ENCODE assay signal across 26 mouse cellular contexts in the genomic region with DNA sequence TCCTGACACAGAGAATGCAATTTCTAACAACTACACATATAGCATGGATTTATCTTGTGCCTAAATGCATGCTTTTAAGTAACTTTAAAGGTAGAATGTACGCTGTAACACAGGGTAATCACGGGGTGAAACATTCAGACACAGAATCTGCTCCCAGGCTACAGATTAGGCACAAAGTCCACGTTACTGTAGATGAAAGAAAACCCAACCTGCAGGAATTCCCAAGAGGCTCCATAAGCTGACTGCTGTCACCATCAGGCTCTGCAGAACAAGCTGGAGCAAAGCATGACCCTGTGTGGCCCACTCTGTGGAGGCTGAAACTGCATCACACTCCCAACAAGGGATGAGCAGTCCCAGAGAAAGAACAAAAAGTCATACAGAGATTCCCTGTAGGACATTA. TPM values are rescaled to one million over a fixed set of nuclear protein-coding genes. Genes with fewer than 3 reads are reported as not detected.
DNase-seq lines count a peak whose midpoint lies in the region; ATAC-seq lines count a peak whose summit lies in the region.
"Had no signal": no experiment of that assay in that cellular context is flagged by ENCODE, and none has a peak within 500 bp of the region (broad histone marks: within the 10 kb centered on the region; RNA-seq: fewer than 3 reads in every experiment).

No protein-coding gene starts in this region.

- no peaks in the 10 kb centered on the region; the same call in 1 of the 2 replicates for H3K36me3 ChIP-seq in embryonic facial prominence, embryonic 13.5 days
- H3K36me3 ChIP-seq in embryonic facial prominence, embryonic 10.5 days (replicated peaks): 0 out of 2 replicates have a peak, but pooled peaks cover 6% of the 10 kb centered on the region
- no peaks in the 10 kb centered on the region for H3K36me3 ChIP-seq in kidney, embryonic 16.5 days (ENCODE audit: insufficient read depth, low read length)
- no peaks in the 10 kb centered on the region for H3K36me3 ChIP-seq in lung, embryonic 15.5 days
- H3K36me3 ChIP-seq: hindbrain, embryonic 15.5 days; neural tube, embryonic 12.5 days had no signal

- H3K4me3 ChIP-seq in embryonic facial prominence, embryonic 13.5 days: no peak overlapping the region
- no peak overlapping the region for H3K4me3 ChIP-seq in embryonic facial prominence, embryonic 10.5 days
- no peak overlapping the region for H3K4me3 ChIP-seq in kidney, embryonic 16.5 days (ENCODE audit: low read length)
- H3K4me3 ChIP-seq in lung, embryonic 15.5 days: no peak overlapping the region
- H3K4me3 ChIP-seq: hindbrain, embryonic 10.5 days; hindbrain, embryonic 15.5 days; left cerebral cortex, adult 2 months; neural tube, embryonic 12.5 days had no signal

- no peak overlapping the region for H3K4me2 ChIP-seq in embryonic facial prominence, embryonic 13.5 days
- no peak overlapping the region for H3K4me2 ChIP-seq in kidney, embryonic 16.5 days (replicated peaks; ENCODE audit: low read depth, low read length)
- H3K4me2 ChIP-seq in lung, embryonic 15.5 days: no peak overlapping the region
- H3K4me2 ChIP-seq: hindbrain, embryonic 15.5 days; midbrain, embryonic 11.5 days; neural tube, embryonic 12.5 days had no signal

- no peaks in the 10 kb centered on the region for H3K27me3 ChIP-seq in embryonic facial prominence, embryonic 13.5 days
- no peaks in the 10 kb centered on the region for H3K27me3 ChIP-seq in embryonic facial prominence, embryonic 10.5 days (replicated peaks; ENCODE audit: low read depth, poor library complexity, severe bottlenecking)
- H3K27me3 ChIP-seq in kidney, embryonic 16.5 days (ENCODE audit: insufficient read depth, low read length): no peaks in the 10 kb centered on the region
- no peaks in the 10 kb centered on the region for H3K27me3 ChIP-seq in lung, embryonic 15.5 days
- H3K27me3 ChIP-seq: CH12.LX; hindbrain, embryonic 15.5 days; neural tube, embryonic 12.5 days had no signal

- no peaks in the 10 kb centered on the region for H3K9me3 ChIP-seq in embryonic facial prominence, embryonic 13.5 days
- no peaks in the 10 kb centered on the region for H3K9me3 ChIP-seq in embryonic facial prominence, embryonic 10.5 days
- H3K9me3 ChIP-seq in kidney, embryonic 16.5 days (ENCODE audit: low read length): no peaks in the 10 kb centered on the region
- H3K9me3 ChIP-seq in lung, embryonic 15.5 days: no peaks in the 10 kb centered on the region
- H3K9me3 ChIP-seq: hindbrain, embryonic 10.5 days; hindbrain, embryonic 15.5 days; neural tube, embryonic 12.5 days had no signal

- peaks cover 64% of the 10 kb centered on the region for H3K4me1 ChIP-seq in embryonic facial prominence, embryonic 13.5 days
- peaks cover 42% of the 10 kb centered on the region for H3K4me1 ChIP-seq in embryonic facial prominence, embryonic 10.5 days
- H3K4me1 ChIP-seq in kidney, embryonic 16.5 days (ENCODE audit: insufficient read depth, low read length): peaks cover 36% of the 10 kb centered on the region
- peaks cover 29% of the 10 kb centered on the region for H3K4me1 ChIP-seq in lung, embryonic 15.5 days

- 0 out of 2 replicates have a peak overlapping the region, but pooled peaks have one; percentile 5 for H3K27ac ChIP-seq in embryonic facial prominence, embryonic 13.5 days
- H3K27ac ChIP-seq in embryonic facial prominence, embryonic 10.5 days (replicated peaks): no peak overlapping the region
- H3K27ac ChIP-seq in kidney, embryonic 16.5 days (ENCODE audit: low read length): peak overlapping the region; percentile 89; the same call in 1 of the 2 replicates
- 0 out of 2 replicates have a peak overlapping the region, but pooled peaks have one; percentile 80 for H3K27ac ChIP-seq in lung, embryonic 15.5 days
- H3K27ac ChIP-seq: hindbrain, embryonic 10.5 days; hindbrain, embryonic 15.5 days; left cerebral cortex, adult 2 months; neural tube, embryonic 12.5 days had no signal

- 55% methylated on average over 3 of the region's 3 CpGs for WGBS in embryonic facial prominence, embryonic 13.5 days
- 77% methylated on average over 3 of the region's 3 CpGs for WGBS in embryonic facial prominence, embryonic 10.5 days
- 66% methylated on average over 3 of the region's 3 CpGs for WGBS in kidney, embryonic 16.5 days
- WGBS in lung, embryonic 15.5 days: 72% methylated on average over 3 of the region's 3 CpGs

- no peak for DNase-seq in embryonic facial prominence, embryonic 10.5 days (ENCODE audit: low spot score)
- DNase-seq in kidney, postnatal 4 days: no peak
- no peak for DNase-seq in lung, postnatal 4 days
- DNase-seq in yolk sac, embryonic 10.5 days (ENCODE audit: low spot score): no peak
- DNase-seq: adrenal gland, adult 8-10 months; cerebellum, adult 2 months; cerebellum, postnatal 14 days; gastrocnemius, postnatal 14 days; heart, postnatal 14 days; kidney, postnatal 10 days; lung, adult 2 months; right cerebral cortex, adult 18-20 months had no signal

- ATAC-seq in embryonic facial prominence, embryonic 13.5 days (ENCODE audit: insufficient number of reproducible peaks, insufficient read depth, low FRiP score, low TSS enrichment, low read depth): no peak
- ATAC-seq in kidney, embryonic 16.5 days (ENCODE audit: low FRiP score, low TSS enrichment): no peak
- ATAC-seq in lung, embryonic 15.5 days (ENCODE audit: borderline replicate concordance, extremely low read depth, low FRiP score, low TSS enrichment): no peak
- ATAC-seq: forebrain, embryonic 14.5 days; inflammation-experienced regulatory T-cells, adult 6 months; midbrain, embryonic 16.5 days had no signal

- H3K9ac ChIP-seq in embryonic facial prominence, embryonic 13.5 days: no peak overlapping the region
- no peak overlapping the region for H3K9ac ChIP-seq in kidney, embryonic 16.5 days (replicated peaks; ENCODE audit: low read length)
- no peak overlapping the region for H3K9ac ChIP-seq in lung, embryonic 15.5 days
- H3K9ac ChIP-seq: hindbrain, embryonic 15.5 days; neural tube, embryonic 12.5 days had no signal

RNA-seq across cellular contexts. Expression of a gene that starts 18.4 kb away (rescaled TPM):
- 459 and 517 TPM in 2 replicates for polyA plus RNA-seq in embryonic facial prominence, embryonic 13.5 days (2015; fragmentation: Nextera tagmentation; extraction: Ambion mirVana)
- 431 and 444 TPM in 2 replicates for polyA plus RNA-seq in embryonic facial prominence, embryonic 10.5 days (2016; fragmentation: Nextera tagmentation; extraction: Ambion mirVana)
- polyA plus RNA-seq in kidney, embryonic 16.5 days (2015; fragmentation: Nextera tagmentation; extraction: Ambion mirVana): 470 and 478 TPM in 2 replicates
- polyA plus RNA-seq in lung, embryonic 15.5 days (2015; fragmentation: Nextera tagmentation; extraction: Ambion mirVana): 517 and 528 TPM in 2 replicates

RNA-seq across cellular contexts. Expression of a gene that starts 19.7 kb away (rescaled TPM):
- polyA plus RNA-seq in embryonic facial prominence, embryonic 13.5 days (2015; fragmentation: Nextera tagmentation; extraction: Ambion mirVana): 144 and 187 TPM in 2 replicates
- polyA plus RNA-seq in embryonic facial prominence, embryonic 10.5 days (2016; fragmentation: Nextera tagmentation; extraction: Ambion mirVana): 51.7 and 80.8 TPM in 2 replicates
- polyA plus RNA-seq in kidney, embryonic 16.5 days (2015; fragmentation: Nextera tagmentation; extraction: Ambion mirVana): 27.6 and 31.1 TPM in 2 replicates
- 61.2 and 61.4 TPM in 2 replicates for polyA plus RNA-seq in lung, embryonic 15.5 days (2015; fragmentation: Nextera tagmentation; extraction: Ambion mirVana)

RNA-seq across cellular contexts. Expression of a gene that starts 37.1 kb away (rescaled TPM):
- polyA plus RNA-seq in embryonic facial prominence, embryonic 13.5 days (2015; fragmentation: Nextera tagmentation; extraction: Ambion mirVana): 0.22 and 0.51 TPM in 2 replicates
- 0.23 and 0.26 TPM in 2 replicates for polyA plus RNA-seq in embryonic facial prominence, embryonic 10.5 days (2016; fragmentation: Nextera tagmentation; extraction: Ambion mirVana)
- 0.12 and 0.15 TPM in 2 replicates for polyA plus RNA-seq in kidney, embryonic 16.5 days (2015; fragmentation: Nextera tagmentation; extraction: Ambion mirVana)
- not detected in 2 replicates for polyA plus RNA-seq in lung, embryonic 15.5 days (2015; fragmentation: Nextera tagmentation; extraction: Ambion mirVana)
- polyA plus RNA-seq: heart, embryonic 14.5 days; inflammation-experienced regulatory T-cells, adult 6 months; midbrain, embryonic 11.5 days; neural tube, embryonic 12.5 days; spleen, adult 2 months had no signal
